Mouse (Mus musculus) megakaryocyte, embryonic 14.5 days (primary cell): ENCODE results near the gene Trpc5. TPM values are rescaled to one million over a fixed set of nuclear protein-coding genes. Genes with fewer than 3 reads are reported as not detected.
A peak's percentile ranks its signal among the peaks of the same experiment; 100 is the strongest.

Source experiments
- H3K27me3 ChIP-seq: replicated peaks from 2 replicates; pipeline ENCODE3; 2012; ENCODE audit warnings: inconsistent platforms
- H3K36me3 ChIP-seq: replicated peaks from 2 replicates; pipeline ENCODE3; 2012; ENCODE audit warnings: low read length, inconsistent platforms, mixed read lengths
- H3K4me1 ChIP-seq: 2 replicates; pipeline ENCODE4 v1.6.1; 2012; ENCODE audit warnings: inconsistent platforms
- H3K4me3 ChIP-seq: replicated peaks from 2 replicates; pipeline ENCODE3; 2012; ENCODE audit warnings: moderate library complexity, mild to moderate bottlenecking, inconsistent platforms
- H3K9me3 ChIP-seq: 2 replicates; pipeline ENCODE4 v1.6.1; 2012; ENCODE audit warnings: inconsistent platforms
- FLI1 ChIP-seq: IDR thresholded peaks from 2 replicates; pipeline ENCODE4 v1.6.1; 2012; ENCODE audit warnings: low read length, inconsistent platforms, mixed read lengths
- GATA1 ChIP-seq: IDR thresholded peaks from 3 replicates; pipeline ENCODE4 v1.6.1; 2012; ENCODE audit warnings: mixed read lengths, low read length, inconsistent platforms, borderline replicate concordance
- polyA plus RNA-seq: library from polyadenylated mRNA; stranded (reverse); fragments of >175 nt; gene quantifications from 2 replicates; pipeline ENCODE4 v1.2.3, GENCODE M21; 2012; ENCODE audit warnings: low replicate concordance; ENCODE audit not compliant: insufficient read depth

Trpc5 gene
- polyA plus RNA-seq: not detected in 2 replicates

DNA sequence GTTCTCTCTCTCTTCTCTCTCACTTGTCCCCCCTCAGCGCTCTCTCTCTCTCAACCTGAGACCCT, at the start of gene Trpc5:
Gene Trpc5, minus strand, starts transcription at position 39 of the 65 bp plus-strand sequence.
- Histone ChIP-seq H3K9me3 (no peaks in the 10 kb centered on the region), H3K36me3 (no peaks in the 10 kb centered on the region), H3K27me3 (peaks cover 53% of the 10 kb centered on the region), H3K4me3 (peak within 1 kb of the TSS; percentile 85), H3K4me1 (peaks cover 16% of the 10 kb centered on the region; the same call in 1 of the 2 replicates)
- no peak for TF ChIP-seq GATA1
- TF ChIP-seq FLI1: no peak

DNA sequence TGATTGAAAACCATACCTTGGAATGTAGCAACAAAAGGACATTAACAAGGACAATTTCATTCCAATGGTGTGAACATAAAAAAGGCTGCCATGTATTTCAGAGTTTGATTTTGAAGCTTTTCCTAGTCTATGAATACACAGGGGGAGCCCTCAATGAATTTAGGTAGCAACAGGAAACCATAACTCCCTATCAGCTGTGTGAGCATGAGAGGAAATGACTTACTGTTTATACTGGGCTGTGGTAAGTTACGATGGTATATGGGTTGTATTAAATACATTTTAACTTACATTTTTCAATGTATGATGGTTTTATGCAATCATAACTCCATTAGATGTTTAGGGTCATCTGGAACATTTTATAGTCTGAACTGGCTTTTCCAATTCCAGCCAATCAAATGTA, 28.4 kb upstream of the Trpc5 start:
- Histone ChIP-seq H3K9me3 (no peaks in the 10 kb centered on the region), H3K4me1 (peaks cover 4% of the 10 kb centered on the region; the same call in 1 of the 2 replicates), H3K27me3 (no peaks in the 10 kb centered on the region), H3K4me3 (no peak overlapping the region), H3K36me3 (no peaks in the 10 kb centered on the region)
- no peak for TF ChIP-seq FLI1

DNA sequence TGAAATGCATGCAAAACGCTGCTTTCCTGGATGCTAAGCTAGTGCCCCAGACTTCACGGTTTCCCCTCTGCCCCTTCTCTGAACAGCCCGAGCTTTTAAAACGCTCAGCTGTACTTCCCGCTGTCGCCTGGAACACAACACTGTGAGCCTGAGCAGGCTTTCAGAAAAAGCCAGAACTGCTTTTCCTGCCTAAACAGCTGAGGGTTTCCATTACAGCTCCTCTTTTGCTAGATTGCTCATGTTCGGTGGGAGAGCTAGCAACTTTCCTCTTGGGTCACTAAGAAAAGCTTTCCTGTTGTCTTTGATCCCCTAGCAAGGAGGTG, 1.8 kb upstream of the Trpc5 start:
- peaks cover 16% of the 10 kb centered on the region; the same call in 1 of the 2 replicates for H3K4me1 ChIP-seq
- TF ChIP-seq GATA1: no peak
- TF ChIP-seq FLI1: no peak
- H3K9me3 ChIP-seq: no peaks in the 10 kb centered on the region
- H3K36me3 ChIP-seq: no peaks in the 10 kb centered on the region
- peak overlapping the region; percentile 85 for H3K4me3 ChIP-seq
- peaks cover 51% of the 10 kb centered on the region for H3K27me3 ChIP-seq

DNA sequence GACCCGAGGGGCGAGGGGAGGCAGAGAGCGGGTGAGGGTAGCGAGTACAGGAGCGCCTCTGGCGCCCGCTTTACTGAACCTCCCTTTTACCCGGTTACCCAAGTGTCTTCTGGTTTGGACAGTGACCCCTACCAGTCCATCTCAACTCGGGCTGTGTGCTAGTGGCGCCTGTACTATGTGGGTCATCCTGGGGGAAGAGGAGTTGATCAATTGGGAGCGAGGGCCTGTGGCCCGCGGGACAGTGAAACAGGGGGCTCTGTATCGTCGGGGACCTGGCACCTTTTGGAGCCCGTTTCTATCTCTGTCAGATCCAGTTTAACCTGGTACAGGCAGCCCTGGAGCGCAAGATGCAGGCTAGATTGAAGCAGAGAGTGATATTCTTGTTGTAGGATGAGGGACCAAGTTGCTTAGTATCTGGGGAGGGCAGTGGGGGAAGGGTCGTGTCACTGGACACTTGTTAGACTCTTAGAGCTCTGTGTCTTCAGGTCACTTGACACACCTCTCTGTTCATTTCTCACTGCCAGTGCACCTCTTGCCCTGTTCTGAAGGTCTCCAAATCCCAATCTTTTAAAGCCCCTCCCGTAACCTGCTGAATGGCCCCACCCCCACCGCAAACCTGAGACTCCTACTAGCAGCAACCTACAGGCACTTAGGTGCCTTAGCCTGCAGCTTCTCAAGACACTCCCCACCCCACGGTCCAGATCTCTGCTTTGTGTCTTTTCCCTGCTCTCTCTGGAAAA, 1.3 kb upstream of the Trpc5 start:
- TF ChIP-seq GATA1 (no peak), FLI1 (no peak)
- Histone ChIP-seq H3K27me3 (peaks cover 53% of the 10 kb centered on the region), H3K4me3 (peak overlapping the region; percentile 85), H3K36me3 (no peaks in the 10 kb centered on the region), H3K9me3 (no peaks in the 10 kb centered on the region), H3K4me1 (peaks cover 16% of the 10 kb centered on the region; the same call in 1 of the 2 replicates)

DNA sequence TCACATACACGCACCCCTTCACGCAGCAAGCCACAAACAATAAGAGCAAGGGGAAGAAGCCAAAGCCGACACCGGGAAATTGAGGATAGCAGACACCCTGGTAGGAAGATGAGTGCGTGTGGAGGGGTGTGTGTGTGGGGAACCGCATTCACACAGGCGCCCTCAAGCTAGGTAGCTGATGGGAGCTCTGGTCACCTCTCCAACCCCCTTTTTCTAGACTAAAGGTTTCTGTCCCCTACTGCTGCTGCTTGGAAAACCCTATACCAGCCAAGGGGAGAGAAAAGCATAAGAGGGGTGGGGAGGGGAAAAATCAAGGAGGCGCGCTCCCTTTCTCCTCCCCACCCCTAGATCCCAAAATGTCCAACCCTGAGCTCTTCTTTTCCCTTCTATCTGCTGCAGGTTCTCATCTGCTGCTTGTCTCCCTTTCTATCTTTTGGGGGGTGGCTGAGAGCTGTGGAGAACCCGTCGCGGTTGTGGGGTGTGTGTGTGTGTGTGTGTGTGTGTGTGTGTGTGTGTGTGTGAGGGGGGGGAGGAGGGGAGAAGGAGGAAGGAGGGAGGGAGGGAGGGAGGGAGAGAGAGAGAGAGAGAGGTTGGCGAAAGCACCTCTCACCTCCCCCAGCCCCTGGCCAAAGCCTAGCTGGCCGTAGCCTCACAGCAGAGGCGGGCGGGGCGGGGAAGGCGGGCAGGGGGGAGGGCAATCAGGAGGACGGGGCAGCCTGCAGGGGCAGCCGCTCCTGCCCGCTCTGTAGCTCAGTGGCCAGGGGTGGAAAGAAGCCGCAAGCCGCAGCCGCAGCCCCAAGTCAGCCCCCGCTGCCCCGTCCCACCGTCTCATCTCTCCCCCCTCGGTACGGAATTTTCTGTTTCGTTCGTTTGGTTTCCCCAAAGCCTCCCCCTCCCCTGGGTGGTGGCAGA, 483 bp upstream of the Trpc5 start, which contains the start of gene Rtl4:
Gene Rtl4, plus strand, starts transcription at position 701 of the 912 bp plus-strand sequence.
- H3K9me3 ChIP-seq: no peaks in the 10 kb centered on the region
- peak within 1 kb of the TSS; percentile 85 for H3K4me3 ChIP-seq
- no peaks in the 10 kb centered on the region for H3K36me3 ChIP-seq
- TF ChIP-seq FLI1: no peak
- TF ChIP-seq GATA1: no peak
- H3K4me1 ChIP-seq: peaks cover 16% of the 10 kb centered on the region; the same call in 1 of the 2 replicates
- H3K27me3 ChIP-seq: peaks cover 53% of the 10 kb centered on the region

DNA sequence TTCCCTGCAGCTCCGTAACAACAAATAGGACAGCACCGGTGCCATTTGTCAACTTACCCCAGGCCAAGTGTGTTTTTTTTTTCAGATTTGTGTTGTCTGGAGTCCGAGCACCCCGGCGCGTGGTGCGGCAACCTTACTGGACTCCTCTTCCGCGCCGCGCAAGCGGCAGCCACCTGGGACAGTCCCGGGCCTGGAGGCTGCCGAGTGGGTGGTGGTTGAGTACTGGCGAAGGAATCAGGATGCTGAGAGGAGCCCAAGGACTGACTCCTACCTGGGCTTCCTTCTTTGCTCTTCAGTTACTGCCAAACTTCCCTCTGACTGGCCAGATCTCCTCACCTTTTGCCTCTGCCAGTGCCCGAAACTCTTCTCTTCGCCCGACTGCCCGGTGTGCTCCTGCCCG, 238 bp downstream of the Trpc5 start:
- peaks cover 53% of the 10 kb centered on the region for H3K27me3 ChIP-seq
- H3K36me3 ChIP-seq: no peaks in the 10 kb centered on the region
- TF ChIP-seq GATA1 (no peak), FLI1 (no peak)
- H3K9me3 ChIP-seq: no peaks in the 10 kb centered on the region
- H3K4me3 ChIP-seq: no peak overlapping the region
- peaks cover 16% of the 10 kb centered on the region; the same call in 1 of the 2 replicates for H3K4me1 ChIP-seq

DNA sequence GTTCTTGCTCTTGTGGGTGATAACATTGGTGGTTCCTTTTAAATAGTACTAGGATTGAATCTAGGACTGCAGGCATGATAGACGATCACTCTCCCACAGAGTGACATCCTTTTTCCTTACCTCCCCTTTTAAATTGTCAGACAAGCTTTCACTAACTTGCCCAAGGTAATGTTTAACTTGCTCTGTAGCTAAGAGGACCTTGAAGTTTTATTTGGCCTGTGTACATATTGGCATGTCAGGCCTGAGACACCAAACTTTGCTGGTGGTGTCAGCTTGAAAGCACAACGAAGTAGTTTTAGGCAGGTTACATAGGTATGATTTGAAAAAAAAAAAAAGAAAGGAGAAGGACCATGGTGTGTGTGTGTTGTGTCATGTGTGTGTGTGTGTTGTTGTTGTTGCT, 35.8 kb downstream of the Trpc5 start:
- no peaks in the 10 kb centered on the region for H3K4me1 ChIP-seq
- no peaks in the 10 kb centered on the region for H3K9me3 ChIP-seq
- no peak overlapping the region for H3K4me3 ChIP-seq
- TF ChIP-seq FLI1 (no peak), GATA1 (no peak)
- no peaks in the 10 kb centered on the region for H3K36me3 ChIP-seq
- H3K27me3 ChIP-seq: peaks cover 4% of the 10 kb centered on the region

DNA sequence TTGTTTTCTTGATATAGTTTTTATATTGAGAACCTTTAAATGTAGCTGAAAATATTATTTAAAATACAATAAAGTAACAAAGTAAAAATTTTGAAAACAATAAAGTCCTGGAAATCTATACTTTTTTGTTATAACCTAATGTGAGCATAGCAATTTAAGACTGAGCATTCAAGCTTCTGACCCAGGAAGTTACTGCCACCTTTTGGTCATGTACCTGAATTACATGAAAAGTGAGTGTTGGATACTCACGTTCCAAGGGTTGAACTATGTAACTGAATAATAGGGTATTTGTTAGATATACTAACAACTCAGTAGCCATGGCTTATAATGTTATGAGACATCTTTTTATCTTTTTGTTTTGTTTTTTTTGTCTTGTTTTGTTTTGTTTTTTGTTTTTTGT, 42.6 kb downstream of the Trpc5 start:
- no peaks in the 10 kb centered on the region for H3K36me3 ChIP-seq
- peaks cover 3% of the 10 kb centered on the region; the same call in 1 of the 2 replicates for H3K4me1 ChIP-seq
- H3K4me3 ChIP-seq: no peak overlapping the region
- no peaks in the 10 kb centered on the region for H3K27me3 ChIP-seq
- TF ChIP-seq FLI1 (no peak), GATA1 (no peak)
- H3K9me3 ChIP-seq: peaks cover 6% of the 10 kb centered on the region

DNA sequence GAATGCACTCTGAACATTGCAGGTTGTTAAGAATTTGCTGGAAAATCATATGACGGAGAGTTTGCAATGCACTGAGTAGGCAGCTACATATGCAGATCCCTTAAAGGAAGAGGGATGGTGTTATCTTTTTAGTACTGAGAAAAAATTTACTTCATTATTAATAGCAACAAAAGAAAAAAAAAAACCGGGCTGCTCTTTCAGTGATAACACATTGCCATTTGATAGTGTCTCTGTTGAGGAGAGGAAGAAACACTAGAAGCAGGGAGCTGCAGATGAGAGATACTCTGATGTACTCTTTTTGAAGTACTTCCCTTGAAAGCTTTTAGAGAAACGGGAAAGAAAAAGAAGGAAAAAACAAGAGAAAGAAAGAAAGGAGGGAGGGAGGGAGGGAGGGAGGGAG, 43.2 kb downstream of the Trpc5 start:
- Histone ChIP-seq H3K4me1 (peaks cover 3% of the 10 kb centered on the region; the same call in 1 of the 2 replicates), H3K36me3 (no peaks in the 10 kb centered on the region), H3K9me3 (peaks cover 6% of the 10 kb centered on the region), H3K27me3 (no peaks in the 10 kb centered on the region), H3K4me3 (no peak overlapping the region)
- TF ChIP-seq GATA1 (no peak), FLI1 (no peak)

DNA sequence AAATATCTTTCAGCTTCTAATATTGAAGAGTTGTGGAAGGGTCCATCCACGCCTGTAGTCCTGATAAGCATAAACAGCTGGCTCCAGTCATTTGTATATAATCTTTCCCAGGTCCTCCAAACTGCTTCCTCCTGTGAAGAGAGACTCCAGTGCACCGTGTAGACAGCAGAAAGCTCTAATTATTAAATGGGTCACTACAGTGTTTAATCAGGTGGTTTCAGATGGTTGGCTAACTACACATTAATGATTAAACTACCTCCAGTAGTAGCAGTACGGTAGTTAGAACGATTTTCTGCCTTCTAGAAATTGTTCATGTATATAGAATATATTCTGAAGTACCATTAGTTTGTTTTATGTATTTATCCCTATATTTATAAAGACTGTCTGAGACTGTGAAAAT, 75.2 kb downstream of the Trpc5 start:
- TF ChIP-seq FLI1 (no peak), GATA1 (no peak)

More for the DNA sequence above, 75.2 kb downstream of the Trpc5 start:
- H3K4me1 ChIP-seq: no peaks in the 10 kb centered on the region
- no peaks in the 10 kb centered on the region for H3K36me3 ChIP-seq
- no peaks in the 10 kb centered on the region for H3K9me3 ChIP-seq
- H3K4me3 ChIP-seq: no peak overlapping the region
- peaks cover 4% of the 10 kb centered on the region for H3K27me3 ChIP-seq
